Mouse (Mus musculus): ENCODE results near the gene Catsperg1. TPM values are rescaled to one million over a fixed set of nuclear protein-coding genes. Genes with fewer than 3 reads are reported as not detected.

The Catsperg1 gene
- total RNA-seq (2012; rRNA removed): 0.38 and 0.93 TPM in 2 replicates
- 0.68 and 0.72 TPM in 2 replicates for total RNA-seq (2014; rRNA removed)
- 1.4 and 2.0 TPM in 2 replicates for polyA plus RNA-seq (2012; ENCODE audit: insufficient read length, low read depth)

- H3K36me3 ChIP-seq (replicated peaks in 1 of 2; ENCODE audit: control insufficient read depth in 1 of 2, insufficient read depth in 1 of 2, low read length in 1 of 2): no peaks in the 10 kb centered on the region
- dilution Hi-C loops (cut with MboI; ENCODE audit: extremely low pct_ligation_motif_present, extremely low pct_unique_long_range_greater_than_20kb, low sequenced_read_pairs) (no loop called here), in situ Hi-C loops (cut with MboI; ENCODE audit: low pct_ligation_motif_present, low pct_unique_long_range_greater_than_20kb, low sequenced_read_pairs) (loop anchor here (5.0 kb wide), 1 partner anchor 34 kb away; the partner anchor contains the start of gene 2200002D01Rik)
- no peak for TF ChIP-seq RAD21 (IDR thresholded peaks at IDR 0.05; ENCODE audit: low read depth, low read length)
- no peak for TF ChIP-seq HCFC1 (IDR thresholded peaks at IDR 0.05; ENCODE audit: low read depth, low read length)
- no peak for TF ChIP-seq USF2 (conservative IDR thresholded peaks at IDR 0.05; ENCODE audit: low read depth, low read length)
- no peak for TF ChIP-seq PAX5 (IDR thresholded peaks at IDR 0.05; ENCODE audit: low read length)
- no peak for TF ChIP-seq CTCF (conservative IDR thresholded peaks at IDR 0.05 in 1 of 2, IDR thresholded peaks at IDR 0.05 in 1 of 2; ENCODE audit: low read depth in 2 of 2, low read length in 2 of 2)
- no peak within 1 kb of the TSS for H3K27ac ChIP-seq (ENCODE audit: insufficient read depth, low read depth)
- no peak within 1 kb of the TSS for H3K9ac ChIP-seq (ENCODE audit: insufficient read depth, low read depth)
- H3K4me3 ChIP-seq (replicated peaks in 1 of 3; ENCODE audit: low read depth in 2 of 3, low read length in 2 of 3, poor library complexity in 1 of 3): no peak within 1 kb of the TSS
- peaks cover 0 to 10% of the 10 kb centered on the region in 2 experiments; a peak in 2 of 4 replicates for H3K4me1 ChIP-seq (ENCODE audit: control insufficient read depth in 1 of 2, insufficient read depth in 2 of 2)
- H3K27me3 ChIP-seq (replicated peaks): no peaks in the 10 kb centered on the region
- H3K4me2 ChIP-seq (ENCODE audit: insufficient read depth, low read depth, poor library complexity, severe bottlenecking): no peak within 1 kb of the TSS
- DNase-seq (ENCODE audit: extremely low read depth): no peak
- peaks cover 9% of the 10 kb centered on the region for H3K9me3 ChIP-seq (replicated peaks; ENCODE audit: low read length)
- H3K79me2 ChIP-seq (replicated peaks; ENCODE audit: control insufficient read depth, extremely low read depth, insufficient read depth, poor library complexity, severe bottlenecking): no peaks in the 10 kb centered on the region
Measured at GRCm38 (mm10) chr7:29213675-29214082, at the start of gene Catsperg1. Catsperg1 (minus strand) TSS chr7:29214035.

GRCm38 (mm10) chr7:29262151-29262550, 48.3 kb upstream of the Catsperg1 start:
- no peak overlapping the region for H3K27ac ChIP-seq (ENCODE audit: insufficient read depth, low read depth)
- H3K4me1 ChIP-seq (ENCODE audit: control insufficient read depth in 1 of 2, insufficient read depth in 2 of 2): peaks cover 8 to 78% of the 10 kb centered on the region in 2 experiments
- no peak overlapping the region for H3K9ac ChIP-seq (ENCODE audit: insufficient read depth, low read depth)
- no peaks in the 10 kb centered on the region for H3K79me2 ChIP-seq (replicated peaks; ENCODE audit: control insufficient read depth, extremely low read depth, insufficient read depth, poor library complexity, severe bottlenecking)
- H3K36me3 ChIP-seq (replicated peaks in 1 of 2; ENCODE audit: control insufficient read depth in 1 of 2, insufficient read depth in 1 of 2, low read length in 1 of 2): peaks cover 0 to 10% of the 10 kb centered on the region in 2 experiments
- H3K27me3 ChIP-seq (replicated peaks): no peaks in the 10 kb centered on the region
- TF ChIP-seq EP300 (IDR thresholded peaks at IDR 0.05; ENCODE audit: low read length): no peak
- TF ChIP-seq JUND (conservative IDR thresholded peaks at IDR 0.05; ENCODE audit: low read depth, low read length): no peak
- no peak for TF ChIP-seq MYC (IDR thresholded peaks at IDR 0.05; ENCODE audit: low read depth, low read length)
- no peak for TF ChIP-seq ZC3H11A (IDR thresholded peaks at IDR 0.05; ENCODE audit: low read depth, low read length)
- TF ChIP-seq CHD1 (IDR thresholded peaks at IDR 0.05; ENCODE audit: low read depth, low read length): no peak
- no peak for TF ChIP-seq USF1 (IDR thresholded peaks at IDR 0.05; ENCODE audit: low read depth, low read length)
- TF ChIP-seq ZMIZ1 (IDR thresholded peaks at IDR 0.05; ENCODE audit: low read depth, low read length): no peak
- TF ChIP-seq UBTF (IDR thresholded peaks at IDR 0.05; ENCODE audit: low read depth, low read length): no peak
- TF ChIP-seq PAX5 (IDR thresholded peaks at IDR 0.05; ENCODE audit: low read length): no peak
- TF ChIP-seq SMC3 (IDR thresholded peaks at IDR 0.05; ENCODE audit: low read depth, low read length): no peak
- TF ChIP-seq ELF1 (IDR thresholded peaks at IDR 0.05; ENCODE audit: low read depth, low read length): no peak
- TF ChIP-seq RAD21 (IDR thresholded peaks at IDR 0.05; ENCODE audit: low read depth, low read length): no peak
- TF ChIP-seq CTCF (conservative IDR thresholded peaks at IDR 0.05 in 1 of 2, IDR thresholded peaks at IDR 0.05 in 1 of 2; ENCODE audit: low read depth in 2 of 2, low read length in 2 of 2): no peak
- no peak for TF ChIP-seq JUN (IDR thresholded peaks at IDR 0.05; ENCODE audit: insufficient read depth, low read depth, low read length)
- TF ChIP-seq RCOR1 (conservative IDR thresholded peaks at IDR 0.05; ENCODE audit: low read depth, low read length): no peak
- no peak for DNase-seq (ENCODE audit: extremely low read depth)
- dilution Hi-C loops (cut with MboI; ENCODE audit: extremely low pct_ligation_motif_present, extremely low pct_unique_long_range_greater_than_20kb, low sequenced_read_pairs): no loop called here
- H3K4me3 ChIP-seq (replicated peaks in 1 of 3; ENCODE audit: low read depth in 2 of 3, low read length in 2 of 3, poor library complexity in 1 of 3): no peak overlapping the region
- H3K9me3 ChIP-seq (replicated peaks; ENCODE audit: low read length): no peaks in the 10 kb centered on the region
- no peak overlapping the region for H3K4me2 ChIP-seq (ENCODE audit: insufficient read depth, low read depth, poor library complexity, severe bottlenecking)
- in situ Hi-C loops (cut with MboI; ENCODE audit: low pct_ligation_motif_present, low pct_unique_long_range_greater_than_20kb, low sequenced_read_pairs): no loop called here

All from CH12.LX (cell line).